Mouse (Mus musculus) spleen, postnatal 4 days (tissue): ENCODE results near the gene Btf3.

Experiments used
- DNase-seq, 2 experiments: peaks; one replicate each; pipeline ENCODE4 v3.0.0; 2022; ENCODE audit warnings: low spot score in 2 of 2

Btf3 gene

GRCm38 (mm10) chr13:98316480-98317245 lies at the start of gene Btf3:
Gene Btf3, minus strand, starts transcription at chr13:98317006.
- DNase-seq, result peak; percentile 92 to 97

GRCm38 (mm10) chr13:98365766-98366421 lies 49.1 kb upstream of the Btf3 start:
- DNase-seq, result no peak

GRCm38 (mm10) chr13:98365081-98365480 lies 48.3 kb upstream of the Btf3 start:
- no peak for DNase-seq

- DNase-seq, result no peak
Observed at GRCm38 (mm10) chr13:98363046-98363445, 46.2 kb upstream of the Btf3 start.

GRCm38 (mm10) chr13:98361161-98361560 lies 44.4 kb upstream of the Btf3 start:
- DNase-seq, result no peak

GRCm38 (mm10) chr13:98360391-98360790 lies 43.6 kb upstream of the Btf3 start:
- no peak for DNase-seq

GRCm38 (mm10) chr13:98359337-98359736 lies 42.5 kb upstream of the Btf3 start:
- DNase-seq, result no peak

GRCm38 (mm10) chr13:98358424-98359181 lies 41.8 kb upstream of the Btf3 start:
- DNase-seq, result no peak

GRCm38 (mm10) chr13:98357433-98358423 lies 40.9 kb upstream of the Btf3 start:
- DNase-seq, result no peak

- DNase-seq, result no peak
Observed at GRCm38 (mm10) chr13:98356973-98357425, 40.2 kb upstream of the Btf3 start.

- no peak for DNase-seq
Observed at GRCm38 (mm10) chr13:98356176-98356972, 39.6 kb upstream of the Btf3 start.

GRCm38 (mm10) chr13:98355559-98356111 lies 38.8 kb upstream of the Btf3 start:
- DNase-seq, result no peak

GRCm38 (mm10) chr13:98354871-98355558 lies 38.2 kb upstream of the Btf3 start:
- peak in 1 of 2 experiments; percentile 66 for DNase-seq

- DNase-seq, result peak in 1 of 2 experiments; percentile 63
Observed at GRCm38 (mm10) chr13:98354090-98354801, 37.4 kb upstream of the Btf3 start, which contains the start of gene Foxd1. Gene Foxd1, plus strand, starts transcription at chr13:98354242.

- no peak for DNase-seq
Observed at GRCm38 (mm10) chr13:98353709-98354089, 36.9 kb upstream of the Btf3 start.

- no peak for DNase-seq
Observed at GRCm38 (mm10) chr13:98352381-98352975, 35.7 kb upstream of the Btf3 start.

GRCm38 (mm10) chr13:98351527-98351926 lies 34.7 kb upstream of the Btf3 start:
- peak; percentile 26 to 69 for DNase-seq

GRCm38 (mm10) chr13:98349491-98349890 lies 32.7 kb upstream of the Btf3 start:
- DNase-seq, result no peak
